Mouse (Mus musculus) heart, postnatal 14 days (tissue): ENCODE measurements around the gene Mapk11. TPM values are rescaled to one million over a fixed set of nuclear protein-coding genes. Genes with fewer than 3 reads are reported as not detected.

Experiments
- DNase-seq, 2 experiments: peaks; one replicate each; pipeline ENCODE4 v3.0.0; 2021 to 2022
- intact Hi-C: fragments of 180-260 bp; cut with DNase I; formaldehyde crosslinking; loops from one replicate; pipeline ENCODE4 v1.15.1; 2025
- total RNA-seq, 2 experiments: library from RNA; stranded (reverse); gene quantifications; 2 replicates each; pipeline ENCODE4 v1.2.3; 2021

The Mapk11 gene
- total RNA-seq, 2 experiments from 2014 or later: 2.3 to 3.7 TPM

DNA sequence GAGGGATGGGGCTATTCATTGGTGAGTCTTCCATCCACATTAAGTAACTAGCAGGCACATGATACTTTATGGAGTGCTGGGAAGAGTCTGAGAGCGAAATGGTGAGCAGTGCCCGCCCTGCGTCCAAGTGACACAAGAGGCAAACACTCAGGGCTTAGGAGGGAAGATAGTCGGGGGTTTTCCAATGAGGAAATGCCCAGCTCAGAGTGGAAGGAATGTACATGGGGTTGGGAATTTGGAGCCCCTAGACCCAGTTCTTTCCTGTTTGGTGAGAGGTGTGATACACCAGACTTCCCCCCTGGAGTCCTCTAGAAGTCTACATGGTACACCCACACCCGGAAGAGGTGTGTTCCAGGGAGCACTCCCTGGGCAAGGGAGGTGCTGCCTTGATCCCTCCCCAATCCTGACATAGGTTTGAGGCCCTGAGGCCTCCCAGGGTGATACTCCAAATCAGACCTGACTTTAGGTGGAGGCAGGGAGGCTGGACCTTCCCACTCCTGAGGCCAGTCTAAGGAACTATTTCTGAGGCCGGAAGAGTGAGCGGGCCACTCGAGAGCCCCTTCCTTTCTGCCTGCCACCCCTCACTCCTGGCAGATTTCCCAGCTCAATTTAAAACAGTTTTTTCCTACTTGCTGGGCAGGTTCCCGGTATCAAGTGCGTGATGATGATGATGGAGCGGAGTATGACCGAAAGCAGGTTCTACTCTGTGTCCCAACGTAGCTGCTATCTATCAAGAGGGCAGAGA, 26.2 kb upstream of the Mapk11 start:
- intact Hi-C loops: no loop called here
- no peak for DNase-seq

DNA sequence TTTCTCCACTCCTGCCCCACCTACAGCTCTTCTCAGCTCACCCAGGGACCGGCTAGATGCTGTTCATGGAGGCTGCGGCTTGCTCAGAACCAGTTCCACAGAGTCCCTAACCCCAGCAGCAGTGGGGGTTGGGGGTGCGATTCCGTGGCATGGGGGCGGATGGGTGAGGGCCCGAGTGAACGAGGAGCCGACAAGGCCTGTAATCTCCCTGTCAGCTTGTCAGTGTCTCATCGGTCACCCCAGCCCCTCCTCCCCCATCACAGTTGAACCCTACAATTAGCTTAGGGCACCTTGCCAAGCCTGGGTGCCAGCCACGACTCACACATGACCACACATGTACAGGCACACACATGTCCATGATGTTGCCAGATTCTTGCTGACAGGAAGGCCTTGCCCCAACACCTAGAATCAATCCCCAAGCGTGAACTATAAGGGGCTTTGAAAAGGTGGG, 25.5 kb upstream of the Mapk11 start:
- intact Hi-C loops: no loop called here
- no peak for DNase-seq

DNA sequence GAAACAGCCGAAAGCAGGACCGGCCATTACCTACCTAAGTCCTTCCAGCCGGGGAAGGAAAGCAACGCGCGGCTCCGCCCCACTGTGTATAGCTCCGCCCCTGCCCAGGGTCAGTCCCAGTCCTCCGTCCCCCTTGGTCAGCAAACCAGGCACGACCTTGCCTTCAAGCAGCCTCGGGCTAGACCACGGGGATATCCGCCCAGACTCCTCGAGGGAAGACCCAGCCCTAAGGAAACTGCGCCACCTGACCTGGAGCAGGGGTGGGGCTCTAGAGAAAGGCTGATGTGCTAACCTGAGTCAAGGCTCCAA, 24.4 kb upstream of the Mapk11 start:
- DNase-seq: peak; percentile 56 to 70
- intact Hi-C loops: no loop called here

DNA sequence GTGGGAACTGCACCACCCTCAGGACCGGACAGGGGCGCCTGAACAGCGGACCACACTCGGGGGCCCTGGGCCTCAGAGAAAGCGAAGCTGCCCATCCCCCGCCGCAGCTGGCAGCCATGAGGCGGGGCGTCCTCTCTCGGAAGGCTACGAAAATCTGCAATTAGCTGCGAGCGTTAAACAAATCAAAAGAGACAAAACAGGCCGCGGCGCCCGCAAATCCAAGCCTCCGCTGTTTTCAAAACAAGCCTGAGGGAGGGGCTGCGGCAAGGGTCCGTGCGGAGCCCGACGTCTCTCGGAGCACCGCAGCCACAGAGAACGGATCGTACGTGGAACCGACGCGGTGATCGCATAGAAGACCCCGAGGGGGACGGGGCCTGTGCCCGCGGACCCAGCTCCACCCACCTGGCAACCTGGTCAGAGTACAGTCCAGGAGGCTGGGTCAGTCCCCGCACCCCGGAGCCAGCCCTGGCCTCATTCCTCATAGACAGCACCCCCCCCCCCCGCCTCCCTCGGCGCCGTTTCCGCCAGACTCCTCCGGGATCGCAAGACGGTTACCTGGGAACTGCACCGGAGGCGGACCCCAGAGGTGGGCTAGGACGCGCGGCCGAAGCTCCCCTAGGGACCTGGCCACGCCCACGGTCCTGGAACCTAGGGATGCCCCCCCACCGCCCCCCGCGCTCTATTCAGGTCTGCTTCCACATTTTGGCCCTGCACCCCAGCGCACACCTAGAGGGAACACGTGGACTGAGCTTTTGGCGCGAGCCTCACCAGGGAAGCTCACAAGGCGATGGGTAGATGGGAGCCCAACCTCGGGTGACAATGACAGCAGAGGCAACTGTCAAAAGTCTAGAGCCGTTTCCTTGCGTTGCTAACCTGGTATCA, 23.8 kb upstream of the Mapk11 start:
- intact Hi-C loops: no loop called here
- peak in 1 of 2 experiments; percentile 56 for DNase-seq

DNA sequence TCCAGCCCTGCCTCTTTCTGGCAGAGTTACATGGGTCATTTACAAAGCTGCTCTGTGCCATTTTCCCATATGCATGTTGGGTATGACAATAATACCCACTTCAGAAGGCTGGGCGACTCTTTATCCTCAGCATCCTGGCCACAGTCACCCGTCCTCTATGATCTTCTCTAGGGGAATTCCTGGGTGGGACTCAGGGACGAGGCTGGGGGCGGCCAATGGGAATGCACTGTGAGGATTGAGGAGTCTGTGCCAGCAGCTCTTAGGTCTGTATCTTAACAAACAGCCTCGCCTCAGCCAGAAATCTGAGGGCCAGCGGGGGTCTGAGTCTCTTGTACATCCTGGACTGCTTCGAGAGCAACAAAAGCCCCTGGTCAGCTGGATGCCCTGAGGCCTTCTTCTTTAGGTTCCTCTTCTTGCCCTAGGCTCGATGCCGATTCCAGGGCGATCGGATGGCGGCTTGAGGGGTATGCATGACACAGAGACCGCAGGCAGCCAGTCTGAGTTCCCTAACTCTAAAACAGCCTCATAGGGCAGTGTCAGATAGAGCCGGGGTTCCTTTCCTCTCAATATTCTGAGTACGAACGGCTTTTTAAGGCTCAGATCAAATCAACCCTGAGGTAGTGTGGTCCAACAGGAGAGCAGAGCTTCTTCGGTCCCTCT, 23.0 kb upstream of the Mapk11 start:
- intact Hi-C loops: no loop called here

DNA sequence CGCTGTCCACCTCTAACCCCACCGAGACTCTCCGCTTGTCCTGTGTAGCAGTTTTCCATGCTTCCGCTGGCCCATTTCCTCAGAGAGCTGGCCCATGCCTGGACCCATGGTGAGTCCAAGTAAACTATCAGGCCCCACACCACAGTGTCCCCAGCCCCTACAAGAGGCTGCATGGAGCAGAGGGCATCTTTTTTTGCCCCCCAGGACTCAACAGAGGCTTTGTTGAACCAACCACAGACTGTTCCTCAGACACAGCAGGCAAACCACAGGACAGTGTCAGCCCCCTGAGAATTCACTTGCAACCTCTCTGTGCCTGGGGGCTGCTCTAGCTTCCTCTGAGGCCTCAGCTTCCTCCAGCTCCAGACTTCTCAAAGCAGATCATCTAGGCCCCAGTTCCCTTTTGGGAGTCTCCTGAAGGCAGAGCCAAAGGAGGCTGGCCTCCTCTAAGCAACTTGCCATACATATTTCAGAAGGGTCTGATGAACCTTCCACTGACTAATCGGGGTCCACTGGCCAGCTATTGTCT, 22.2 kb upstream of the Mapk11 start:
- DNase-seq: no peak
- intact Hi-C loops: no loop called here

More for the DNA sequence above, 23.0 kb upstream of the Mapk11 start:
- no peak for DNase-seq

DNA sequence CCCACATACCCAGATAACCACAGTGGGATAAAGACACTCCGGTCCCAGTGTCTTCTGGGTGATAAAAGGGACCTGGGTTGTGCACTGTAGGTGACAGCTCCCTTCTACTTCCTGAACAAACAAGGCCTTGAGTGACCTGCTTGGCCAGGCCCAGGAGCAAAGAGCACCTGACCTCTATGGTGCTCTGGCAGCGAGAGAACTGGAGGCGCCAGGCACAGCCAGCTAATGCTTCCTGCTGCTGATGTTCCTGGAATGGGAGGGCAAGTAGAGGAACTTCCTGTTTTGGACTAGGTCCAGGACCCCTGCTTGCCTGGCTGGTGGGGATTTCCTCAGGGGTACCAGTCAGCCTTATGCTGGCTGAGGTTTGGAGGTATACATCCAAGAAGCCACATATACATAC, 20.7 kb upstream of the Mapk11 start:
- peak in 1 of 2 experiments; percentile 46 for DNase-seq
- intact Hi-C loops: no loop called here

DNA sequence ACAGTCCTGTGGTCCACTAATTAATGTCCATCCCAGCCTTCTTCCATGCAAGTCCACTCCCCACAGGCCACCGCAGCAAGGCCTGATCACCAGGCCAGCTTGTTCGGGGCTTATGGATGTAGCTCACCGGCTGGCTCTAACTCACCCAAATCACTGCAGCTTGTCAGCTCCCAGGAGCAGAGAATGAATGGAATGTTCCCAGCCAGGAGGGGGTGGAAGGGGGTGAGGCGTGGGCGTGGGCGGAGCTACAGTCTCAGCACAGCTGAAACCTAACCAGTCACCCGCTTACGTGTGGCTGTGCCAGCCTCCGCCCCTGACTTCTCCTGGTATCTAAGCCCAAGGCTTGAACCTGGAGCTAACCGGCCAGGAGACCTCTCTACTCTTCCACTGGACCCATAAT, 20.0 kb upstream of the Mapk11 start:
- DNase-seq: peak; percentile 73 to 83
- intact Hi-C loops: no loop called here

DNA sequence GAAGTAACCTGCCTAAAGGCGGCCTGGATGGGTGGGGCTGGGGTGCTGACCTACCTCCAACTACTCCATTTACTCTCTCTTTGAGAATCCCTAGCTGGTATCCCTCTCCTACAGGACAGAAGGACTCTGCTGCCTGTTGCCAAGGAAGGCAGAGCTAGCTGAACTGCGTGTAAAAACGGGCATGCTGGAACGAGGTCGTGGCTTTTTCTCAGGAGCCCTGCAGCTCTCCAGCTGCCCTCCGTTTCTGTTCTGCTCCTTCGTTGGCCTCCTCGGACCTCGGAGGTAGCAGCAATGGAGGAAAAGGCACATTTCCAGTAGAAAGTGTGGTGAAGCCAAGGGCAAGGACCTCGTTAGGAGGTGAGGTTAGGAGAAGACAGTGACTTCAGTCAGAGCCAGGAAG, 19.5 kb upstream of the Mapk11 start:
- intact Hi-C loops: no loop called here
- no peak for DNase-seq

DNA sequence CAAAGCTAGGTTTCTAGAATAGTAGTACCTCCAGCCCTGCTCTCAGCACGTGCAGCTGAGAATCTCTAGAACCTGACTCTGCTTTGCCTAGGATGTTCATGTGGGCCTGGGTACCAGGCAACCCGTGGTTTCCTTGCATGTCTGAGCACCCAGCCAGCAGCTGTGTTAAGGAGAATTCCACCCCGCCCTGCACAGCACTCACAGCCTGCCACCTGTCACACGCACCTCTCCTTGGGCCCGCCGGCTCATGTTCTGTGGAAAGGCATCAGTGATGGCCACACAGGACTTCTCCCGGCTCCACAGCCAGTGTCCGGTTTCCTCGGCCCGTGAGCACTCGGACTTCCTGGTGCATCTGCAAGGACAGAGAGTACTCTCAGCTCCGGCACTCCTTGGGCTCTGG, 16.1 kb upstream of the Mapk11 start:
- DNase-seq: no peak
- intact Hi-C loops: no loop called here

DNA sequence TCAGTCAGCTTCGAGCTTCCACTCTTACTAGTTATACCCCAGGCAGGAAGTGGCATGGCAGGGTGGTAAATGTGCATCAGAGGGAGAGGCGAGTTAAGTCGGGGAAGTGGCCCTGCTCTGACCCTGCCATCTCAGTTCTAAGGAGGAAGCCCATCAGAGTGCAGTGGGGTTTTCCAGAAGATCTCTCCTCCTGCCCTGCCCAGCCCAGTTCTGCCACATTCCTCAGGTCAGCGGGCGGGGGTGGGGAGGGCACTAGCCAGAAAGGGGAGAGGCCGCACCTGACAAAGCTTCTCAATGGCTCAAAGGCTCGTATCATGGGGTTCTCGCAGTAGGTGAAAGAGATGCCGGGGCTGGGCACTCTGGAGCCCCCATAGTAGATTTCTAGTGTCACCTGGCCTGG, 12.0 kb upstream of the Mapk11 start:
- DNase-seq: no peak
- intact Hi-C loops: no loop called here

DNA sequence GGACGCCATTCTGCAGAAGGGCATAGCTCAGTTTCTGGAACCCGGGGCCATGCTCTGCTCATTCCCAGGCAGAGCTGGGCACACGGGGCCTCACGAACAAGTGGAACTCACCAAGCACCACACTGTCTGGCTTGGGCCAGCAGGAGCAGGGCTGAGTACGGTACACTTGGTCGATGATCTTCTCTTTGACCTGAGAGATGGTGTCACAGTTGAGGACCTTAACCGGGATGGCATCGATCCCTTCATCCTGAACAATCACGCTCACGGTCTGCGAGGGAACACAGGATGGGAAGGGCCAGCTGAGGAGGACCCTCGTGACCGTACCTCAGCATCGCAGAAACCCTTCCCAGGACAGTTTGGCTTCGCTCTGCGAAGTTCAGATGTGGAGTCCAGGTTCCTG, 9.1 kb upstream of the Mapk11 start:
- intact Hi-C loops: loop anchor here (2.0 to 5.0 kb wide), 2 partner anchors 39 to 50 kb away; partner anchors contain the start of gene Dennd6b
- no peak for DNase-seq

DNA sequence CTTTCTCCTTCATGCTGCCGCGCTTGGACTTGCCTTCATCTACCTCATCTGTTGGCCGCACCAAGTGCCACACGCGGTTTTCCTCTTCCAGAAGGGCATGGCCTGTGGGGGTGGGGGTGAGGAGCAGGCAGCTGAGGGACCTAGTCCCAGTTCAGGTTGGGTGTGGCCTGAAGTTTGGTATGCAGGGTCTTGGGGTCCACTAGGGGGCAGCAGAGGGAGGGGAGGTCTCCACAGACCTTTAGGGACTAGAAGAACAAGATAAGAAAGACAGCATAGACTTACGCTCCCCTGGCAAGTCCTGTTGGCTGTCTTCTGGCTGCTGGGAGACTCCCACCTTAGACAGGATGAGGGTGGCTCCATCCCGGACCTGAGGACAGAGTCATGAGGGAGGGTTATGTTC, 8.5 kb upstream of the Mapk11 start:
- intact Hi-C loops: loop anchor here (2.0 to 5.0 kb wide), 2 partner anchors 39 to 51 kb away; partner anchors contain the start of gene Dennd6b
- DNase-seq: peak; percentile 75 to 79

DNA sequence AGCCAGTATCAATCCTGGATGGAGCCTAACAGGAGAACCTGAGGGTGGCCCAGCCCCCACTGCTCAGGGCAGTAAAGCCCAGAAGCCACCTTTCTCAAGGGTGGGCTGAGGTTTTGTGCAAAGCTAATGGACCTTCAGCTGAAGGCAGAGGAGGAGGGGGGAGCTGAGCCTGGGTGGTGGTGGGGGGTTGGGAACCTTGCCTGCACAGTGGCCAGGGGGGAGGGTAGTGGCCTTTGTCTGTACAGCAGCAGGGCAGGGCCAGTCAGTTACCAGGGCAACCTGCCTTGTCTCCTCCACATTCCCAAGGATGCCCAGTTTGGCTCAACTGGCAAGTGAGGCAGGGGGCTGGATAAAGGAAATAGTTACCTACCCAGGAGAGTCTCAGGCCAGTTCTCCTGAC, 2.9 kb upstream of the Mapk11 start:
- DNase-seq: no peak
- intact Hi-C loops: no loop called here

DNA sequence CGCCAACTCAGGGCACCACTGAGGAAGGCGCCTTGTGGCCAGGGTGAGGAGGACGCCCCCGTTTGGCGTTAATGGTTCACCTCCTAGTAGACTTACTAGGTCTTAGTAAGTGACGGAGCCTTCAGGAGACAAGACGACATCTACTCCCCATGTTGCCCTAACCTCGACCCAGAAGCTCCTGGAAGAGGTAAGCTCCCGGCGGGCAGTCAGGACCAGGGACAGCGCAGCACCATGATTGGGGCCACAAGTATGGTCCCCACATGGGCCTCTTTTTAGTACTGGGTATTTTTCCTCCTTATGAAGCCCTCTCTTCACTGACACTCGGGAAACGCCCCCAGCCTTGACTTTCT, 588 bp upstream of the Mapk11 start:
- peak in 1 of 2 experiments; percentile 57 for DNase-seq
- intact Hi-C loops: no loop called here

DNA sequence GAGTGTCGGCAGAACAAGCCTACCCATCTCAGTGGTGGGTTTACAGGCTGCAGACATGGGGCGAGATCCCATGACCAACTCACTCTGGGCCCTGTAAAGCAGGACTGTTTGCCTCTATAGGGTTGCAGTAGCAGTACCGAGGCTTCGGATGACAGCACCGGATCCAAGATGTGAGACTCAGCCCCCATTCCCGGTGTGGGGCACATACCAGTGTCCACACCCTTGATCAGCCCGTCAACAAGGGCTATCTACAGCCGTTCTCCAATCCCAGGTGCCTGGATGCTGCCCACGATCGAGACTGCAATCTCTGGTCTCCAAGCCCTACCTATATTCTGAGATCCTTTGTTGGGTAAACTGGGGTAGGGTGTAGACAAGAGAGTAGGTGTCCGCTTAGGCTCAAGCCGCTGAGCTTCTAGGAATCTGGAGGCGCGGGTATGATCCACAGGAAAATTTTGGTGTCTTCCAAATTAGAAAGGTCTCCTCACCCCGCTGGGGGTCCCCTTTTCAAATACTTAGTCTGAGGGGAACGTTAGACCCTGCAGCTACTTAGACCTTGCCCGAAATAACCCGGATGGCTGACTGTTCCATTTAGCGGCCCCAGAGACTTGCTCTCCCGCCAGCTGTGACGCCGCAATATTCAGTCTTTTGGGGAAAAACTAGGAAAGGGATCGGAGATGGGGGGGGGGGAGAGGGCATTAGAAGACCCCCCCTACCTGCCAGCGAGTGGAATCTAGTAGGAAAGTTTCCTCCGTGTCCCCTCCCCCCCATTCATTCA, 745 bp downstream of the Mapk11 start:
- no peak for DNase-seq

DNA sequence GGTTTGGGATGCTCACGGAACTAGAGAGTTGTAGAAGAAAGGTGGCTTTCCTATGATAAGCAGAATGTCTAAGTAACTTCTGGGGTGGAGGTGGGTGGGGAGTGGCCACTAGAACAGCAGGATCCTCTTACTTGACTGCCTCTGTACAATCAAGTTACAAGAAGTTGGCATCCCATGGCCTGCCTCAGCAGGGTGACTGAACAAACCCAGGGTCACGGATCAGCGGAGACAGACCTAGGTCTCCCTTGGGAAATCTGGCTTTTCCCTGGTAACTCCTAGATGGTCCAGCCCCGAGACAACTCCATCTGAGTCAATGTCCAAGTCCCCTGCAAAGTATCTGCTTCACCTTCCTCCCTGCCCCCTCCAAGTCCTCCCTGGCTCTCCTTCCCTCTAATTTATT, 1.5 kb downstream of the Mapk11 start:
- intact Hi-C loops: no loop called here
- DNase-seq: no peak

More for the DNA sequence above, 745 bp downstream of the Mapk11 start:
- intact Hi-C loops: no loop called here

DNA sequence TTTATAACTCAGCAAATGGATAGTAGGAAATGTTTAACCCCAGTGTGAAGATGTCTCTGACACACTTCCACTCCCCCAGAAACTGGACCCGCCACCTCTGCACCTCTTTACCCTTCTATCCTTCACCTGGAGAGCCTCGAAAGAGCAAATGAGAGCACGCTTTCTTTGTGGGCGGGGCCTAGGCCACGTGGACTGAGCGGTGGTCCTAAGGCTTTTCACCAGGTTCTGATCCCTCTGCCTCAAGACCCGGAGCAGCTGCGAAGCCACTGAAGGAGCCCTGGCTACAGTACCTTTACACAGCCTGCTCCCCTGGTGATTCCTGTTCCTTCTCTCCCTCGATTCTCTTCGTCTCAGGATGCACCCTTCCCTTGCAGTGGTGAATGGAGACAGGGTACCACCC, 2.0 kb downstream of the Mapk11 start:
- no peak for DNase-seq
- intact Hi-C loops: no loop called here

DNA sequence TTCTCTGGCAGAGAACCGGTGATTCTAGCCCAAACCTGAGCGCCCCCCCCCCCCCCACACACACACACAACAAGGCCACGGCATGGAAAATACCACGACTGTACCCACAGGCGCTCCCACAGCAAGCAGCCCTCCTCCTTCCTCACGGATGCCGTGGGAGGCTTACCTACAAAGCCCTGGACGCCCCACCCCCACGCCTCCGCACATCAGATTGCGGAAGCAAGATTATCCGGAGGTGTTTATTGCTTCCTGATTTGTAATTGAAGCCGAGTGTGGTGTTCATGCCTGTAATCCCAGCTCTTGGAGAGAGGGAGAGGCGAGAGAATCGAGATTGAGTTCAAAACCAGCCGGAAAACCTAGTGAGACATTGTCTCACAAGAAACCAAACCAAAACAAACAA, 2.4 kb downstream of the Mapk11 start:
- intact Hi-C loops: no loop called here
- no peak for DNase-seq

DNA sequence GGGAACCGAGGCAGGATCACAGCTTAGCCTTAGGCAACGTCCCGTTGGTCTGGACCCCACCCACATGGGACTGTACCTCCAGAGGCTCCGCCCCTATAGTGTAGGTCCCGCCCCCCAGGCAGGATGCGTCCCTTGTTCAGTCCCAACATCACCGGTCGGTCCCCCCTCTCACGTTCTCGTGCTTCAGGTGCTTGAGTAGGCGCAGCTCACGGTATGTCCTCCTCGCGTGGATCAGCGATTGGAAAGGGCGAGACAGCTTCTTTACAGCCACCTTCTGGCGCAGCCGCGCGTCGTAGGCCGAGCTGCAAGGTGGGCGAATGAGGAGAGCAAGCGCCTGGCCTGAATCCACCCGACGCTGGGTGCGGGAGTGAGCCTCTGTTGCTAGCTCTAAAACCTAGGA, 2.9 kb downstream of the Mapk11 start:
- intact Hi-C loops: no loop called here
- DNase-seq: peak in 1 of 2 experiments; percentile 47
